Mouse (Mus musculus) kidney, postnatal 0 days (tissue): ENCODE data around the gene Ppp1r9a. TPM values are rescaled to one million over a fixed set of nuclear protein-coding genes. Genes with fewer than 3 reads are reported as not detected.

Source experiments
- ATAC-seq: fragments of 200-750 bp; cut with Nextera tagmentation; replicated peaks from 2 replicates; pipeline ENCODE4 v1.8.0; 2017; ENCODE audit warnings: low read depth, moderate number of reproducible peaks, moderate TSS enrichment, moderate library complexity; ENCODE audit not compliant: low FRiP score
- DNase-seq: peaks from one replicate; pipeline ENCODE4 v3.0.0-alpha.2; 2016; ENCODE audit warnings: low spot score
- H3K27ac ChIP-seq: fragments of 300-500 bp; sonication (generic); 2 replicates; pipeline ENCODE4 v1.5.1; 2014; ENCODE audit warnings: mild to moderate bottlenecking
- H3K27me3 ChIP-seq: fragments of 300-500 bp; sonication (generic); 2 replicates; pipeline ENCODE4 v1.6.1; 2014; ENCODE audit warnings: low read length, mixed read lengths; ENCODE audit not compliant: insufficient read depth
- H3K36me3 ChIP-seq: fragments of 300-500 bp; sonication (generic); 2 replicates; pipeline ENCODE4 v1.6.1; 2014; ENCODE audit warnings: low read length, mixed read lengths; ENCODE audit not compliant: insufficient read depth
- H3K4me1 ChIP-seq: fragments of 300-500 bp; sonication (generic); replicated peaks from 2 replicates; pipeline ENCODE4 v1.6.1; 2014; ENCODE audit warnings: antibody characterized with exemption, low read length, mixed read lengths; ENCODE audit not compliant: insufficient read depth
- H3K4me2 ChIP-seq: fragments of 300-500 bp; sonication (generic); 2 replicates; pipeline ENCODE4 v1.6.1; 2014; ENCODE audit warnings: mild to moderate bottlenecking, low read length, moderate library complexity, mixed read lengths
- H3K4me3 ChIP-seq: fragments of 300-500 bp; sonication (generic); replicated peaks from 2 replicates; pipeline ENCODE4 v1.5.1; 2014; ENCODE audit warnings: low read depth, low read length
- H3K9ac ChIP-seq: fragments of 300-500 bp; sonication (generic); 2 replicates; pipeline ENCODE4 v1.6.1; 2014; ENCODE audit warnings: low read depth, low read length
- H3K9me3 ChIP-seq: fragments of 300-500 bp; sonication (generic); replicated peaks from 2 replicates; pipeline ENCODE4 v1.6.1; 2016; ENCODE audit warnings: low read length, inconsistent platforms, mixed read lengths
- CTCF ChIP-seq: IDR thresholded peaks from 2 replicates; pipeline ENCODE4 v1.5.1; 2016; ENCODE audit warnings: antibody characterized with exemption, low read depth, mild to moderate bottlenecking, moderate library complexity
- WGBS: fragments of 180-500 bp; shearing (Covaris S2); extraction: QIAGEN DNeasy Blood & Tissue Kit; methylation state at CpG from one replicate; pipeline ENCODE4 v1.1.7; 2014; 5-methylcytosine and 5-hydroxymethylcytosine counted together
- polyA plus RNA-seq: library from polyadenylated mRNA; unstranded; fragments of >200 nt; fragmentation: Nextera tagmentation; extraction: Ambion mirVana; gene quantifications from 2 replicates; pipeline ENCODE4 v1.2.1, GENCODE M21; 2015

The Ppp1r9a gene
- polyA plus RNA-seq, 1 experiment from 2014 or later: 8.2 TPM

- DNase-seq (no peak), ATAC-seq (no peak)
- no peak overlapping the region for H3K27ac ChIP-seq
Measured at GRCm38 (mm10) chr6:5155313-5155927, 252.7 kb downstream of the Ppp1r9a start.

GRCm38 (mm10) chr6:5156541-5157425, 254.1 kb downstream of the Ppp1r9a start:
- Histone ChIP-seq H3K9me3 (no peaks in the 10 kb centered on the region), H3K27ac (no peak overlapping the region), H3K36me3 (no peaks in the 10 kb centered on the region), H3K4me2 (no peak overlapping the region), H3K4me1 (no peaks in the 10 kb centered on the region), H3K9ac (no peak overlapping the region), H3K4me3 (no peak overlapping the region), H3K27me3 (no peaks in the 10 kb centered on the region)
- TF ChIP-seq CTCF: no peak
- WGBS: 76% methylated on average over 6 of the region's 6 CpGs
- DNase-seq: no peak
- no peak for ATAC-seq

More at GRCm38 (mm10) chr6:5155313-5155927, 252.7 kb downstream of the Ppp1r9a start:
- no peak overlapping the region for H3K4me2 ChIP-seq
- H3K9ac ChIP-seq: no peak overlapping the region
- H3K27me3 ChIP-seq: no peaks in the 10 kb centered on the region
- no peaks in the 10 kb centered on the region for H3K9me3 ChIP-seq
- 94% methylated on average over 1 of the region's 1 CpGs for WGBS
- no peak overlapping the region for H3K4me3 ChIP-seq
- H3K36me3 ChIP-seq: no peaks in the 10 kb centered on the region
- peaks cover 8% of the 10 kb centered on the region for H3K4me1 ChIP-seq
- TF ChIP-seq CTCF: no peak

- Histone ChIP-seq H3K36me3 (no peaks in the 10 kb centered on the region), H3K9me3 (no peaks in the 10 kb centered on the region), H3K4me1 (no peaks in the 10 kb centered on the region), H3K4me3 (no peak overlapping the region), H3K27ac (0 out of 2 replicates have a peak overlapping the region, but pooled peaks have one; percentile 15), H3K27me3 (no peaks in the 10 kb centered on the region), H3K9ac (no peak overlapping the region), H3K4me2 (no peak overlapping the region)
- ATAC-seq: no peak
- 70% methylated on average over 7 of the region's 7 CpGs for WGBS
- DNase-seq: peak; percentile 24
- TF ChIP-seq CTCF: no peak
Measured at GRCm38 (mm10) chr6:5159385-5159791, 256.7 kb downstream of the Ppp1r9a start.

DNA sequence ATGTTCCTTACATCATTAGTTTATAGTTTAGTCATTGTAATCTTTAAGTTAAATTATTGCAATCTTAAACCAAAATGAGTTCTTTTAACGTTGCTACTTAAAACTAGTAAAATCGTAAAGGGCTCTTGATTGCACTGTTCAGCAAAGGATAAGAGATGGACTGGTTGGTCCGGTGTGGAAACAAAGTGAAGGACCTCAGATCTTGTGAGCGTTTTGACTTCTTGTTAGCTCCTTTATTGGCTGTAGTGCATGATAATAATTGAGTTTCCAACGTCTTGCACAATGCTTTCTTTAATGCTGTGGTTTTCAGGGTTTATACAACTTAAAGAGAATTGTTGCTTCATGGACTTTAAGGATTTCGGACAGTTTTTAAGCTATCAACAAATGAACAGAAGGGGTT, 259.3 kb downstream of the Ppp1r9a start:
- Histone ChIP-seq H3K27me3 (no peaks in the 10 kb centered on the region), H3K27ac (no peak overlapping the region), H3K4me1 (no peaks in the 10 kb centered on the region), H3K9me3 (no peaks in the 10 kb centered on the region), H3K4me3 (no peak overlapping the region), H3K9ac (no peak overlapping the region), H3K4me2 (no peak overlapping the region), H3K36me3 (no peaks in the 10 kb centered on the region)
- 70% methylated on average over 6 of the region's 6 CpGs for WGBS
- DNase-seq (no peak), ATAC-seq (no peak)
- no peak for TF ChIP-seq CTCF

DNA sequence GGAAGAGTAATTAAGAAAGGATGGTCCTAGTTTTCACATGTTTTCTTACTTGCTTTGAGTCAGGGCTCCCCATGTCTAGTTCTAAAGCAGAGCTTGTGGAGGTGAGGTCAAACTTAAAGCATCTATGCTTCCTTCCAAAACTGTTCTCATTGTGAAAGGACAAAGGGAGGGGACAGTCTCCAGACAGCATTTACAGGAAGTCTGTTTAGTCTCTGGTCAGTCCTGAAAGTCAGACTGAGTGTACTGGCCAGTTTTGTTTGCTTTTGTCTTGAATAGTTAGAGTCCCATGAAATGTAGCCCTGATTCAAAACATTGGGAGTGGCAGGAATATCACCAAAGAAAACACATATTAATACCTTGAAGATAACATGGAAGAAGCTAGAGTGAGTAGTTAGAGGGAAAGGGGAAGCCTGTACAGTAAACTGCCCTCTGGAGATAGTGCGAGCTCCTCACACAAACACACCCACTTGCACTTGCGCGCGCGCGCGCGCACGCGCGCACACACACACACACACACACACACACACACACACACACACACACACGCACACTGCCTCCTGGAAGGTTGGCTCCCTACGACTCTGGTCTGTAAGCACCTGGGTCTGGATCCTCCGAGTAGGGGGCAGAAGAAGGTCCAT, 260.9 kb downstream of the Ppp1r9a start:
- WGBS: 84% methylated on average over 14 of the region's 14 CpGs
- no peak overlapping the region for H3K27ac ChIP-seq
- no peak overlapping the region for H3K4me2 ChIP-seq
- no peak overlapping the region for H3K4me3 ChIP-seq
- no peaks in the 10 kb centered on the region for H3K27me3 ChIP-seq
- H3K9me3 ChIP-seq: no peaks in the 10 kb centered on the region
- no peak overlapping the region for H3K9ac ChIP-seq
- no peaks in the 10 kb centered on the region for H3K4me1 ChIP-seq
- H3K36me3 ChIP-seq: no peaks in the 10 kb centered on the region
- ATAC-seq (no peak), DNase-seq (no peak)
- no peak for TF ChIP-seq CTCF

DNA sequence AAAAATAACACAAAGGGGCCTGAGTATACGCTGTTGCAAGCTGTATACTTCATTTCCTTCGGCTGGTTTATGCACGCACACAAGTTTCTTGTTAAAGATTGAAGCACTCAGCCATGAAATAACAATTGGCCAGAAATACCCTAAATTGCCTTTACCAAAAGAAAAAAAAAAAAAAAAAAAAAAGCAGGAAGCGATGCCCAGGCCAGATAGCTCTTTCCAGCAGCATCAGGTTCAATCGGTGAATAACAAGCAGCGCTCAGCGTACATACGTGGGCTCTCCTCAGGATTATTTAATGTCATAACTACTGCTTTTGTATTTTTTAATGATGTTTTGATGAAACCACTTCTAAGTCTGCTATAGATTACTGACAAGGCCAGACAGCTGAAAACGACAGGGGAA, 262.1 kb downstream of the Ppp1r9a start:
- H3K4me3 ChIP-seq: no peak overlapping the region
- H3K4me1 ChIP-seq: no peaks in the 10 kb centered on the region
- TF ChIP-seq CTCF: no peak
- ATAC-seq (no peak), DNase-seq (no peak)
- H3K27me3 ChIP-seq: no peaks in the 10 kb centered on the region
- 0 out of 2 replicates have a peak overlapping the region, but pooled peaks have one; percentile 2 for H3K27ac ChIP-seq
- H3K36me3 ChIP-seq: no peaks in the 10 kb centered on the region
- no peak overlapping the region for H3K9ac ChIP-seq
- 55% methylated on average over 9 of the region's 9 CpGs for WGBS
- H3K4me2 ChIP-seq: no peak overlapping the region
- H3K9me3 ChIP-seq: no peaks in the 10 kb centered on the region
